Mouse (Mus musculus): Measurements from ENCODE around the gene Acyp1. TPM values are rescaled to one million over a fixed set of nuclear protein-coding genes. Genes with fewer than 3 reads are reported as not detected.

Gene Acyp1
- polyA plus RNA-seq, 1 experiment = 65.6 TPM

- no peak for TF ChIP-seq GATA1 (IDR thresholded peaks at IDR 0.05; ENCODE audit: low read length)
These were observed 2.4 kb upstream of the Acyp1 start for GRCm38 (mm10) chr12:85290633-85291032.

GRCm38 (mm10) chr12:85289157-85290000, 1.1 kb upstream of the Acyp1 start:
- TF ChIP-seq GATA1 (IDR thresholded peaks at IDR 0.05; ENCODE audit: low read length) = no peak

DNA sequence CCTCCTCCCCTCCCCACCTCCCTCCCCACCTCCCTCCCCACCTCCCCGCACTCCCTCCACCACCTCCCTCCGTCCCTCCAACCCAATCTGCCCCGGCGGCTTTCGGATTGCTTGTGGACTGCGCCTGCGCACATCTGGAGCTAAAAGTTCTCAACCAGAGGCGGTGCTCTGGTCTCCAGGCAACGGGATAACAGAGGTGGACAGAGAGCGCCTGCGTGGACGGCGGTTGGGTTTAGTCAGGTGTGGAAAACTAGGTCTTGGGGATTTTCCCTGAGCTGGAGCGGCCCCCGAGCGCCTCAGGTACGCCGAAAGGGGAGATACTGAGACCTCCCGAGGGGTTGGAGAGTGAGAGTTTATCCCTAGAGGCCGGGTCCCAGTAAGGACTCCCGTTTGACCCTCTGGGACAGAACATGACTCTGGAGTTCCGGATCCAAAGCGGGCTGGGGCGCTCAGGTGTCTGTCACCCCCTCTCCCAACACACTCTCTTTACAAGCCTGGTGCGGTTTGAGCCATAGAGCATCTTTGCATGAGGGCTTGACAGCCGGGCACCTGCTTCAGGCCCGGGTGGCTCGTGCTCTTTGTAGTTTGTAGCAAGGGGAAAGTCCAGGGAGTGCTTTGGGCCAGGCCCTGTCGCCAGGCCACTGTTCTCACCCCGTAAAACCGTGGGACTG, 383 bp upstream of the Acyp1 start, which contains the start of gene Zc2hc1c:
Gene Zc2hc1c, plus strand, starts transcription at position 106 of the 671 bp plus-strand sequence.
- no peak for TF ChIP-seq GATA1 (IDR thresholded peaks at IDR 0.05; ENCODE audit: low read length)

DNA sequence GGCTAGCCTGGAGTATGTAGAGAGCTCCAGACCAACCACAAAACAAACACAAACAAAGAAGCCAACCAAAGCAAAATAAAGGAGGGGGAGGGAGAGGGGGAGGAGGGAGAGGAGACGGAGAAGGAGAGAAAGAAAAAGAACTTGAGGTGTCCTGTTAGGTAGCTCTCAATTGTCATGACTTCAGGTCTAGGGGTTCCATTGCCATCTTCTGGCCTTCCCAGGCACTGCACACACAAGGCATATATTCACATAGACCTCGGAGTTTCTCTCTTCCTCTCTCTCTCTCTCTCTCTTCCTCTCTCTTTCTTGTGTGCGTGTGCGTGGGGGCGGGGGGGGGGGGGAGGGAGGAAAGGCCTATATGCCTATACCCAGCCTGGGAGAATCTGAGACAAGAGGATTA, 1.3 kb downstream of the Acyp1 start:
- no peak for TF ChIP-seq GATA1 (IDR thresholded peaks at IDR 0.05; ENCODE audit: low read length)

DNA sequence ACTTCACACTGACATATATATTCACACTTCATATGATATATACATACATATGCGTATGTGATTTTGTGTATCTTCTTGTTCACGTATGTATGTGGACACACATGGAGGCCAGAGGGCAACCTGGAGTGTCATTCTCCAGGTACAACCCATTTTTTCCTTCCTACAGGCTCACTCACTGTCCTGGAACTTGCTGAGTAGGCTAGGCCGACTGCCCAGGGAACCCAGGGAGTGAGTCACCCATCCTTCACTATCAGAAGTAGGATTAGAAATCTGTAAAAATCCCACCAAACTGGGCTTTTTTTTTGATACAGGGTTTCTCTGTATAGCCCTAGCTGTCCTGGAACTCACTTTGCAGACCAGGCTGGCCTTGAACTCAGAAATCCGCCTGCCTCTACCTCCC, 3.2 kb downstream of the Acyp1 start:
- no peak for TF ChIP-seq GATA1 (IDR thresholded peaks at IDR 0.05; ENCODE audit: low read length)

GRCm38 (mm10) chr12:85284331-85284730, 3.9 kb downstream of the Acyp1 start:
- no peak for TF ChIP-seq GATA1 (IDR thresholded peaks at IDR 0.05; ENCODE audit: low read length)

GRCm38 (mm10) chr12:85280845-85281651, 7.2 kb downstream of the Acyp1 start:
- TF ChIP-seq GATA1 (IDR thresholded peaks at IDR 0.05; ENCODE audit: low read length) = no peak

- TF ChIP-seq GATA1 (IDR thresholded peaks at IDR 0.05; ENCODE audit: low read length) = no peak
These were observed 8.0 kb downstream of the Acyp1 start for GRCm38 (mm10) chr12:85280105-85280844.

- TF ChIP-seq GATA1 (IDR thresholded peaks at IDR 0.05; ENCODE audit: low read length) = no peak
These were observed 8.7 kb downstream of the Acyp1 start for GRCm38 (mm10) chr12:85279396-85280080.

DNA sequence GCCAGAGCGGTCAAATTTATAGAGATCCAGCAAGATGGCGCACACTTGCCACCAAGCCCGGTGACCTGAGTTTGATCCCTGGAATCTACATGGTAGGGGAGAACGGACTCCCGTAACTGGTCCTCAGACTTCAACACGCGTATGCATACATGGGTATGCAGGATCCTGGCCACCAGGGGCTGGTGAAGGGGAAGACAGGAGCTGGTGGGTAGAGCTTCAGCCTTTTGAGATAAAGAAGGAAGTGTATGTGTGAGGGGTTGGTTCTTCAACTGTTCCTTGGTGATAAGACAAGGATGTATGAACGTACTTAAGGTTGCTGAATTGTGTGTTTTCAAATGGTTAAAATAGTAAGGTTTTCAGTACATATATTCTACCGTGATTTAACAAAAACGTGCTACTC, 9.3 kb downstream of the Acyp1 start:
- TF ChIP-seq GATA1 (IDR thresholded peaks at IDR 0.05; ENCODE audit: low read length) = no peak

GRCm38 (mm10) chr12:85276273-85276672, 12.0 kb downstream of the Acyp1 start:
- no peak for TF ChIP-seq GATA1 (IDR thresholded peaks at IDR 0.05; ENCODE audit: low read length)

GRCm38 (mm10) chr12:85273508-85273907, 14.7 kb downstream of the Acyp1 start:
- TF ChIP-seq GATA1 (IDR thresholded peaks at IDR 0.05; ENCODE audit: low read length) = no peak

GRCm38 (mm10) chr12:85271843-85272206, 16.4 kb downstream of the Acyp1 start:
- no peak for TF ChIP-seq GATA1 (IDR thresholded peaks at IDR 0.05; ENCODE audit: low read length)

DNA sequence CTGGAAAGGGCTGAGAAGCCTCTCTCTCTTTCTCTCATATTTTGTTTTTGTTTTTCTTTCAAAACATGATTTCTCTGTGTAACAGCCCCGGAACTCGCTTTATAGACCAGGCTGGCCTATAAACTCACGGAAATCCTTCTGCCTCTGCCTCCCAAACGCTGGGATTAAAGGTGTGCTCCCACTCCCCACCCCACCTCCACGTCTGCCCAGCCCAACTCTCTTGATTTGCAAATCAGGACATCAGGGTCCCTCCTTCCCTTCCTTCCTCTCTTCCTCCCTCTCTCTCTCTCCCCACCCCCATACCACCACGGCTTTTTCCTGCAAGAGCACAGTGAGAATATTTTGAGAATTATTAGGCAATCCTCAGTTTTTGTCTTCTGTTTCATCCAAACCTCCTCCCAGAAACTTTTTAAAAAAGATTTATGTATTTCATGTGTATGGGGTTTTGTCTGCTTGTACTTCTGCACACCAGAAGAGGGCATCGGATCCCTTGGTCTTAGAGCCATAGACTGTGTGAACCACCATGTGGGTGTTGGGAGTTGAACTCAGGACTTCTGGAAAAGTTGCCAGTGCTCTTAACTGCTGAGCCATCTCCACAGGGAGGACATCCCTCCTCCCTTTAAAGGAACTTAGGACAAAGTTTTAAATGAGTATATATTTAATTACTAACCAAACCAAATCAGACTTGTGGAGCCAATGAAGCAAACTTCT, 17.0 kb downstream of the Acyp1 start:
- no peak for TF ChIP-seq GATA1 (IDR thresholded peaks at IDR 0.05; ENCODE audit: low read length)

Data from G1E-ER4 (cell line).